Mouse (Mus musculus): ENCODE measurements around the gene Sp6.

Sp6 gene

GRCm38 (mm10) chr11:97019345-97019708 is 6.1 kb downstream of the Sp6 start:
- ATAC-seq (ENCODE audit: insufficient number of reproducible peaks, low FRiP score, low TSS enrichment): no peak

- no peak; the same call in 1 of the 2 replicates for ATAC-seq (ENCODE audit: insufficient number of reproducible peaks, low FRiP score, low TSS enrichment)
Observed at GRCm38 (mm10) chr11:97021121-97021765, 8.0 kb downstream of the Sp6 start.

DNA sequence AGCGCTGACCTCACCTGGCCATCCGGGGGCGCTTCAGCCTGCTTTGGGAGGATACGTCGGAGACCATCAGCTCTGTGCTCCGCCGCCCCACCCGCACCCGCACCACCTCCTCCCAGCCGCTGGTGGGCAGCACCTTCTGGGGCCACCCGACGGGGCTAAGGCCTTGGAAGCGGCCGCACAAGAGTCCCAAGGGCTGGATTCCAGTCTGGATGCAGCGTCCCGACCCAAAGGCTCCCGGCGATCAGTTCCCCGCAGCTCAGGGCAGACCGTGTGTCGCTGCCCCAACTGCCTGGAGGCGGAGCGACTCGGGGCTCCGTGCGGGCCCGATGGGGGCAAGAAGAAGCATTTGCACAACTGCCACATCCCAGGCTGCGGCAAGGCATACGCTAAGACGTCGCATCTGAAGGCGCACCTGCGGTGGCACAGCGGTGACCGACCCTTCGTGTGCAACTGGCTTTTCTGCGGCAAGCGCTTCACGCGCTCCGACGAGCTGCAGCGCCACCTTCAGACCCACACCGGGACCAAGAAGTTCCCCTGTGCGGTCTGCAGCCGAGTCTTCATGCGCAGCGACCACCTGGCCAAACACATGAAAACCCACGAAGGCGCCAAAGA is 8.8 kb downstream of the Sp6 start:
- peak; percentile 23; the same call in 1 of the 2 replicates for ATAC-seq (ENCODE audit: insufficient number of reproducible peaks, low FRiP score, low TSS enrichment)

DNA sequence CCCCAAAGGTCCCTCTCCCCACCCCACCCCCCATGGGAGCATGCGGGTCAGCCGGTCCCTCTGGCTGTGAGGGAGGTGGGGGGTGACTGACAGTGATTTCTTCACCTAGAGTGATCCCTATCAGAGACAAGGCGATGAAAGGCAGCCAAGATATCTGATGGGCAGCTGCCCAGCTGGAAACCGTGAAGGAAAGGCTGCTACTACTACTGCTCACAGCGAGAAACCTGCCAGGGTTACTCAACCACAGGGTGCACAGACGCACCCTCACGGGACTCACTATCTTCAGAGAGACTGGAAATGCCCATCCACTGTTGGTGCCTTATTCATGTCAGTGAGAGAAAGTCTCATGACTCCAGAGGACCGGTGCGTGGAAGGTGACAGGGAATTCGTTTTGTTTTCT is 11.8 kb downstream of the Sp6 start:
- no peak for ATAC-seq (ENCODE audit: insufficient number of reproducible peaks, low FRiP score, low TSS enrichment)

GRCm38 (mm10) chr11:97025721-97026344 is 12.6 kb downstream of the Sp6 start:
- ATAC-seq (ENCODE audit: insufficient number of reproducible peaks, low FRiP score, low TSS enrichment): 0 out of 2 replicates have a peak, but pooled peaks have one; percentile 22

- ATAC-seq (ENCODE audit: insufficient number of reproducible peaks, low FRiP score, low TSS enrichment): peak; percentile 67; the same call in 1 of the 2 replicates
Observed at GRCm38 (mm10) chr11:97029686-97030417, 16.7 kb downstream of the Sp6 start, which contains the start of gene Scrn2. Gene Scrn2, plus strand, starts transcription at chr11:97029938.

- ATAC-seq (ENCODE audit: insufficient number of reproducible peaks, low FRiP score, low TSS enrichment): no peak
Observed at GRCm38 (mm10) chr11:97030426-97030825, 17.2 kb downstream of the Sp6 start.

GRCm38 (mm10) chr11:97031977-97032376 is 18.8 kb downstream of the Sp6 start:
- no peak for ATAC-seq (ENCODE audit: insufficient number of reproducible peaks, low FRiP score, low TSS enrichment)

- no peak for ATAC-seq (ENCODE audit: insufficient number of reproducible peaks, low FRiP score, low TSS enrichment)
Observed at GRCm38 (mm10) chr11:97032499-97032898, 19.3 kb downstream of the Sp6 start.

DNA sequence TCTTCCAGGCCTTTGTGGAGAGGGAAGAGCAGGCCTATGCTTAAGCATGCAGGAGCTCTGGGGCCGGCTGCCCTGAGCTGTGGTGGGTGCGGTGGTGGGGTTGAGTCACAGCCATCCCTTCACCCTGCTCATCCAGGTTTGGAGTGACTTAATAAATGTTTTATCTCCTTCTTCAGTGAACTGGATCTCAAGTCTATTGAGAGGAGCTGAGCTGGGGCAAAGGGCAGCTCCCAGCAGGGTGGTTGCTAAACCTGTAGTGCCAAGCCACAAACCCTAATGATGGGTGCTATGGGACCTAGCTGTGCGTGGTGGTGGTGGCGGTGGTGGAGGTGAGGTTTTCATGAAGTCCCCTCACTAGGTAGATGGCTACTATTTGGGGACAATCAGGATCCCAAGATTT is 20.6 kb downstream of the Sp6 start:
- no peak for ATAC-seq (ENCODE audit: insufficient number of reproducible peaks, low FRiP score, low TSS enrichment)

DNA sequence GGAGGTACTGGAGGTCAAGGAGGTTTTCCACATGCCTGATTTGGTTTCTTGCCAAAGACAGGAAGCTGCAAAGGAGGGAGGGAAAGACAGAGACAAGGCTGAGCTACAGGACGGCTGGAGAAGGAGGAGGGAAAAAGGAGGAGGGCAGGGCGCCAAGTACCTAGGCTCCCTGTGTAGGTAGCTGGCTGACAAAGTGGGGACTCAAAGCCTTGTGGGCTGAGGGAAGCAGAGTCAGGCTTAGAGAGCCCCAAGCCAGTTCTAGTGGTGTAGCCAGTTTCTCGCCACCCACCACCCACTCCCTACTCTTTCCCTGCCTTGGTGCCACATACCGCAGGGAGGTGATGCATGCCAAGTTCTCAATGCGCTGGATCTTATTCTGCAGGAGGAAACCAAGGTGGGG is 22.9 kb downstream of the Sp6 start:
- ATAC-seq (ENCODE audit: insufficient number of reproducible peaks, low FRiP score, low TSS enrichment): no peak

DNA sequence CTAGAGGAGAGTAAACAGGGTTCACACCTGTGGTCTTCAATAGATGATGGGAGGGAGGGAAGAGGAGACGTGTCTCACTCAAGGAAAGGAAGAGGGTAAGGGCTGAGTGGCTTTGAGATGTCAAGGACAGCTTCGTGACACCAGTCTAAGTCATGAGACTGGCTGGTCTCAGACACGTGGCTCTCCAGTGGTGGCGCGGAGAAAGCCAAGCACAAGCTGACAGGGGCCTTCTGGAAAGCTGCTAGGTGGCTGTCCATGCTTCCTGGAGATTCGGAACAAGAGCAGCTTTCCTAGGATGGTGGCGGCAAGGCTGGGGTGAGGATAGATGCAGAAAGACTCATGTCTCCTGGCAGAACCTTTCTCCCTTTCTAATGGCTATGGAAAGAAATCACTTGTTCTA is 25.7 kb downstream of the Sp6 start:
- ATAC-seq (ENCODE audit: insufficient number of reproducible peaks, low FRiP score, low TSS enrichment): no peak

DNA sequence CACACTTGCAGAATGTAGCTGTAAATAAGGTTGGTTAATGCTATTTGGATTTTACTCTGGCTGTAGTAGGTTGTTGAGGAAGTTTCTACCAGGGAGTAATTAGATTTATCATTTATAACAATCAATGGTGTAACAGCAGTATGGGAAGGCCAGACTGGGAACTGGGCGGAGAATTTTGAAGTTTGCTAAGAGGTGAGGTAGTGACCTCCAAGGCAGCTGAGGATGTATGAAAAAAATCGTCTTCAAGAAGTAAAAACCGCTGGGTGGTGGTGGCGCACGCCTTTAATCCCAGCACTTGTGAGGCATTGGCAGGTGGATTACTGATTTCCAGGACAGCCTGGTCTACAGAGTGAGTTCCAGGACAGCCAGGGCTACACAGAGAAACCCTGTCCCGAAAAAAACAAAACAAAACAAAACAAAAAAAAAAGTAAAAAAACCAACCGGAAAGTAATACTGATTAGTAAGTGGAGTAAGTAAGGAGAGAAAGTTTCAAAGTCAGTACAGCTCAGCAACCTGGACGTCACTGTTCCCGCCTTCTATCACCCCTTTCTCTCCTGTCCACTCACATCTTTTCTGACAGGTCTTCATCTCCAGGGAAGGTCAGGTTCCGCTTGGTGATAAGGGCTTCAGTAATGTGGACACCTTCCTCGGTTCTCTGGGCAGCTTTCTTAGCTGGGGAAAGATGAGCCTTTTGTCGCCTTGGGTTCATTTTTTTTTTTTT is 27.3 kb downstream of the Sp6 start:
- no peak for ATAC-seq (ENCODE audit: insufficient number of reproducible peaks, low FRiP score, low TSS enrichment)

GRCm38 (mm10) chr11:97041022-97041899 is 28.1 kb downstream of the Sp6 start, which contains the start of the genes Lrrc46 and Mrpl10:
Gene Lrrc46, minus strand, starts transcription at chr11:97041407.
Gene Mrpl10, plus strand, starts transcription at chr11:97041560.
- peak; percentile 86; the same call in 1 of the 2 replicates for ATAC-seq (ENCODE audit: insufficient number of reproducible peaks, low FRiP score, low TSS enrichment)

- no peak for ATAC-seq (ENCODE audit: insufficient number of reproducible peaks, low FRiP score, low TSS enrichment)
Observed at GRCm38 (mm10) chr11:97044902-97045301, 31.7 kb downstream of the Sp6 start.

DNA sequence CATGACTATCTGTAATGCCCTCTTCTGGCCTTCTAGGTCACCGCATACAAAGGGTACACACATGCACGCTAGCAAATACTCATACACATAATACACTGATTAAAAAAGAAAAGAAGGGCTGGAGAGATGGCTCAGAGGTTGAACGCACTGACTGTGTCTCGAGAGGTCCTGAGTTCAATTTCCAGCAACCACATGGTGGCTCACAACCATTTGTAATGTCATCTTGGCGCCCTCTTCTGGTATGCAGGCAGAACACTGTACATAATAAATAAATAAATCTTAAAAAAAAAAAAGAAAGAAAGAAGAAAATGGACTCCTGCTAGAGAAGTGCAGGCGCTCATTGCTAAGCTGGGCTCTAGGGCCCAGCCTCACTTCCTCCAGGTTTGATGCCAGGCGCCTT is 32.7 kb downstream of the Sp6 start:
- ATAC-seq (ENCODE audit: insufficient number of reproducible peaks, low FRiP score, low TSS enrichment): no peak

- no peak for ATAC-seq (ENCODE audit: insufficient number of reproducible peaks, low FRiP score, low TSS enrichment)
Observed at GRCm38 (mm10) chr11:97048090-97048650, 35.0 kb downstream of the Sp6 start.

GRCm38 (mm10) chr11:97049492-97050085 is 36.4 kb downstream of the Sp6 start:
- no peak for ATAC-seq (ENCODE audit: insufficient number of reproducible peaks, low FRiP score, low TSS enrichment)

Measured in cerebellum, adult (tissue).